Mouse (Mus musculus) MEL (cell line): Measurements from ENCODE around the gene Shroom4. TPM values are rescaled to one million over a fixed set of nuclear protein-coding genes. Genes with fewer than 3 reads are reported as not detected.

ENCODE experiments used
- DNase-seq: peaks from one replicate; pipeline ENCODE4 v3.0.0; 2011; ENCODE audit warnings: low read depth, low spot score
- H3K27ac ChIP-seq: 2 replicates; pipeline ENCODE4 v1.5.1; 2012; ENCODE audit warnings: low read depth, mild to moderate bottlenecking, control low read depth, low read length, moderate library complexity; ENCODE audit not compliant: control insufficient read depth
- H3K27me3 ChIP-seq, 2 experiments: fragments of 150-350 bp in 1 of 2; sonication (generic) in 1 of 2; 2 replicates each; pipeline ENCODE4 v1.6.1; 2012; ENCODE audit warnings: low read length in 2 of 2, mild to moderate bottlenecking in 2 of 2, improper control_type of control experiment in 1 of 2, moderate library complexity in 1 of 2; ENCODE audit not compliant: insufficient read depth in 2 of 2, control insufficient read depth in 1 of 2
- H3K36me3 ChIP-seq, 2 experiments: 2 replicates each; pipeline ENCODE4 v1.6.1; 2012 to 2014; ENCODE audit warnings: low read length in 2 of 2, improper control_type of control experiment in 1 of 2, inconsistent platforms in 1 of 2, mild to moderate bottlenecking in 1 of 2; ENCODE audit not compliant: insufficient read depth in 2 of 2, control insufficient read depth in 1 of 2
- H3K4me1 ChIP-seq, 2 experiments: fragments of 150-350 bp in 1 of 2; sonication (generic) in 1 of 2; 2 replicates each; pipeline ENCODE4 v1.6.1; 2012; ENCODE audit warnings: low read length in 2 of 2, improper control_type of control experiment in 1 of 2, mild to moderate bottlenecking in 1 of 2; ENCODE audit not compliant: insufficient read depth in 2 of 2, control insufficient read depth in 1 of 2
- H3K4me3 ChIP-seq, 2 experiments: fragments of 150-350 bp in 1 of 2; sonication (generic) in 1 of 2; 2 replicates each; pipeline ENCODE4 v1.5.1; 2012; ENCODE audit warnings: low read depth in 2 of 2, low read length in 2 of 2, mild to moderate bottlenecking in 2 of 2, moderate library complexity in 2 of 2, control low read depth in 1 of 2, improper control_type of control experiment in 1 of 2; ENCODE audit not compliant: control insufficient read depth in 1 of 2, insufficient read depth in 1 of 2
- H3K79me2 ChIP-seq: 2 replicates; pipeline ENCODE4 v1.6.1; 2012; ENCODE audit warnings: mild to moderate bottlenecking, low read length, moderate library complexity; ENCODE audit not compliant: control insufficient read depth, poor library complexity, insufficient read depth
- H3K9ac ChIP-seq: 2 replicates; pipeline ENCODE4 v1.6.1; 2012; ENCODE audit warnings: low read depth, mild to moderate bottlenecking, control low read depth, low read length, moderate library complexity; ENCODE audit not compliant: control insufficient read depth, poor library complexity, severe bottlenecking
- H3K9me3 ChIP-seq: fragments of 150-350 bp; sonication (generic); replicated peaks from 2 replicates; pipeline ENCODE4 v1.6.1; 2012; ENCODE audit warnings: mild to moderate bottlenecking, low read length, improper control_type of control experiment, moderate library complexity; ENCODE audit not compliant: insufficient read depth
- BHLHE40 ChIP-seq: IDR thresholded peaks from 2 replicates; pipeline ENCODE4 v1.6.1; 2012; ENCODE audit warnings: low read depth, mild to moderate bottlenecking, inconsistent platforms, low read length, improper control_type of control experiment, borderline replicate concordance
- CHD1 ChIP-seq: IDR thresholded peaks from 2 replicates; pipeline ENCODE4 v1.6.1; 2012; ENCODE audit warnings: low read depth, mild to moderate bottlenecking, inconsistent platforms, low read length, improper control_type of control experiment
- CTCF ChIP-seq, 3 experiments: IDR thresholded peaks in 2 of 3; conservative IDR thresholded peaks in 1 of 3; 2 replicates each; pipeline ENCODE4 v1.5.1; 2011 to 2012; ENCODE audit warnings: low read length in 3 of 3, low read depth in 2 of 3, mild to moderate bottlenecking in 2 of 3, improper control_type of control experiment in 1 of 3, inconsistent platforms in 1 of 3, mixed read lengths in 1 of 3, moderate library complexity in 1 of 3; ENCODE audit not compliant: control insufficient read depth in 1 of 3, insufficient read depth in 1 of 3, poor library complexity in 1 of 3, severe bottlenecking in 1 of 3
- ELF1 ChIP-seq: IDR thresholded peaks from 2 replicates; pipeline ENCODE4 v1.6.1; 2014; ENCODE audit warnings: low read depth, mild to moderate bottlenecking, inconsistent platforms, low read length, improper control_type of control experiment, moderate library complexity
- EP300 ChIP-seq, 2 experiments: IDR thresholded peaks; 2 replicates each; pipeline ENCODE4 v1.6.1; 2011; ENCODE audit warnings: improper control_type of control experiment in 2 of 2, low read length in 2 of 2, low read depth in 1 of 2, mild to moderate bottlenecking in 1 of 2
- MAFK ChIP-seq: IDR thresholded peaks from 2 replicates; pipeline ENCODE4 v1.6.1; 2011; ENCODE audit warnings: low read depth, mild to moderate bottlenecking, low read length, improper control_type of control experiment, borderline replicate concordance
- MYB ChIP-seq: IDR thresholded peaks from 2 replicates; pipeline ENCODE4 v1.6.1; 2011; ENCODE audit warnings: mild to moderate bottlenecking, low read depth, low read length, improper control_type of control experiment
- POLR2A ChIP-seq, 2 experiments: IDR thresholded peaks; 2 replicates each; pipeline ENCODE4 v1.6.1; 2011 to 2012; ENCODE audit warnings: low read length in 2 of 2, mild to moderate bottlenecking in 2 of 2, control low read depth in 1 of 2, improper control_type of control experiment in 1 of 2, low read depth in 1 of 2, moderate library complexity in 1 of 2; ENCODE audit not compliant: control insufficient read depth in 1 of 2, insufficient read depth in 1 of 2, poor library complexity in 1 of 2
- RCOR1 ChIP-seq: IDR thresholded peaks from 2 replicates; pipeline ENCODE4 v1.6.1; 2012; ENCODE audit warnings: low read depth, mild to moderate bottlenecking, inconsistent platforms, low read length, improper control_type of control experiment
- SIN3A ChIP-seq: IDR thresholded peaks from 2 replicates; pipeline ENCODE4 v1.6.1; 2012; ENCODE audit warnings: low read length, improper control_type of control experiment, inconsistent platforms
- TAL1 ChIP-seq: IDR thresholded peaks from 2 replicates; pipeline ENCODE4 v1.6.1; 2012; ENCODE audit warnings: mild to moderate bottlenecking, inconsistent platforms, low read length, moderate library complexity, mixed read lengths
- TBP ChIP-seq: IDR thresholded peaks from 2 replicates; pipeline ENCODE4 v1.8.0; 2011; ENCODE audit warnings: low read depth, low read length, improper control_type of control experiment
- TCF12 ChIP-seq: IDR thresholded peaks from 2 replicates; pipeline ENCODE4 v1.6.1; 2014; ENCODE audit warnings: low read depth, mild to moderate bottlenecking, inconsistent platforms, low read length, improper control_type of control experiment, moderate library complexity
- ZC3H11A ChIP-seq: IDR thresholded peaks from 2 replicates; pipeline ENCODE4 v1.6.1; 2012; ENCODE audit warnings: low read depth, mild to moderate bottlenecking, inconsistent platforms, low read length, improper control_type of control experiment
- ZKSCAN1 ChIP-seq: IDR thresholded peaks from 2 replicates; pipeline ENCODE4 v1.6.1; 2012; ENCODE audit warnings: low read depth, mild to moderate bottlenecking, inconsistent platforms, low read length, improper control_type of control experiment, moderate library complexity
- polyA plus RNA-seq, 2 experiments: library from polyadenylated mRNA; stranded (reverse) in 1 of 2; unstranded in 1 of 2; fragments of >175 nt in 1 of 2; fragments of >200 nt in 1 of 2; gene quantifications; 2 replicates each; pipeline versions ENCODE4 v1.2.1 to v1.2.4; 2012; ENCODE audit warnings: low replicate concordance in 2 of 2, low read depth in 1 of 2; ENCODE audit not compliant: insufficient read length in 2 of 2, insufficient read depth in 1 of 2, missing spikeins in 1 of 2
- total RNA-seq: library from RNA; depleted of rRNA; stranded (reverse); fragments of 300-350 nt; gene quantifications from 2 replicates; pipeline ENCODE4 v1.2.3, GENCODE M21; 2012

Shroom4 gene
- total and polyA plus RNA-seq, 3 experiments = not detected

GRCm38 (mm10) chrX:6435260-6435659, 35.6 kb downstream of the Shroom4 start:
- DNase-seq = no peak
- H3K4me1 ChIP-seq = no peaks in the 10 kb centered on the region
- H3K27me3 ChIP-seq = no peaks in the 10 kb centered on the region
- no peak overlapping the region for H3K4me3 ChIP-seq
- H3K36me3 ChIP-seq = no peaks in the 10 kb centered on the region
- no peaks in the 10 kb centered on the region for H3K79me2 ChIP-seq
- TF ChIP-seq CTCF (IDR thresholded peaks at IDR 0.05 in 2 of 3, conservative IDR thresholded peaks at IDR 0.05 in 1 of 3; ENCODE audit: control insufficient read depth in 1 of 3, insufficient read depth in 1 of 3, low read depth in 2 of 3, low read length in 3 of 3, poor library complexity in 1 of 3, severe bottlenecking in 1 of 3) (no peak), ELF1 (no peak), MYB (no peak), TBP (no peak)
- TF ChIP-seq, all 39 proteins: peak for 0
- Histone ChIP-seq H3K9ac (no peak overlapping the region), H3K27ac (no peak overlapping the region), H3K9me3 (no peaks in the 10 kb centered on the region)

GRCm38 (mm10) chrX:6446422-6446821, 46.8 kb downstream of the Shroom4 start:
- Histone ChIP-seq H3K27me3 (no peaks in the 10 kb centered on the region), H3K4me3 (no peak overlapping the region), H3K27ac (no peak overlapping the region), H3K36me3 (no peaks in the 10 kb centered on the region), H3K79me2 (no peaks in the 10 kb centered on the region), H3K9me3 (no peaks in the 10 kb centered on the region), H3K9ac (no peak overlapping the region), H3K4me1 (no peaks in the 10 kb centered on the region)
- DNase-seq = no peak
- no peak for TF ChIP-seq MAFK
- TF ChIP-seq CTCF (IDR thresholded peaks at IDR 0.05 in 2 of 3, conservative IDR thresholded peaks at IDR 0.05 in 1 of 3; ENCODE audit: control insufficient read depth in 1 of 3, insufficient read depth in 1 of 3, low read depth in 2 of 3, low read length in 3 of 3, poor library complexity in 1 of 3, severe bottlenecking in 1 of 3) = no peak
- TF ChIP-seq ZC3H11A = no peak
- TF ChIP-seq BHLHE40 = no peak
- TF ChIP-seq TCF12 = no peak
- TF ChIP-seq CHD1 = no peak
- TF ChIP-seq SIN3A = no peak
- no peak for TF ChIP-seq ZKSCAN1
- TF ChIP-seq POLR2A (IDR thresholded peaks at IDR 0.05; ENCODE audit: control insufficient read depth in 1 of 2, insufficient read depth in 1 of 2, low read depth in 1 of 2, low read length in 2 of 2, poor library complexity in 1 of 2) = no peak
- no peak for TF ChIP-seq EP300 (IDR thresholded peaks at IDR 0.05; ENCODE audit: low read depth in 1 of 2, low read length in 2 of 2)
- no peak for TF ChIP-seq TAL1
- no peak for TF ChIP-seq RCOR1

- H3K9me3 ChIP-seq = no peaks in the 10 kb centered on the region
- H3K27ac ChIP-seq = no peak overlapping the region
- H3K4me1 ChIP-seq = no peaks in the 10 kb centered on the region
- no peak overlapping the region for H3K9ac ChIP-seq
- no peaks in the 10 kb centered on the region for H3K27me3 ChIP-seq
- no peak for TF ChIP-seq EP300 (IDR thresholded peaks at IDR 0.05; ENCODE audit: low read depth in 1 of 2, low read length in 2 of 2)
- no peak for TF ChIP-seq SIN3A
- no peak for TF ChIP-seq MYB
- H3K79me2 ChIP-seq = no peaks in the 10 kb centered on the region
- no peaks in the 10 kb centered on the region for H3K36me3 ChIP-seq
- no peak for DNase-seq
- H3K4me3 ChIP-seq = no peak overlapping the region
Measured at GRCm38 (mm10) chrX:6448001-6448400, 48.3 kb downstream of the Shroom4 start.
